Mouse (Mus musculus): Measurements from ENCODE around the gene Bloc1s5. TPM values are rescaled to one million over a fixed set of nuclear protein-coding genes. Genes with fewer than 3 reads are reported as not detected.

Bloc1s5 gene
- polyA plus RNA-seq, 1 experiment from 2014 or later: 13.2 TPM

GRCm38 (mm10) chr13:38565245-38565644 is 69.7 kb downstream of the Bloc1s5 start:
- ATAC-seq: no peak
- in situ Hi-C loops (cut with MboI; ENCODE audit: low pct_unique_long_range_greater_than_20kb): no loop called here
- no peaks in the 10 kb centered on the region for H3K27me3 ChIP-seq
- ChIA-PET CTCF (no interaction called here), POLR2A (no interaction called here)
- no peak for TF ChIP-seq CTCF (IDR thresholded peaks at IDR 0.05)
- no peak for DNase-seq (ENCODE audit: low read depth, low spot score)

- POLR2A ChIA-PET: no interaction called here
- ATAC-seq: no peak
- DNase-seq (ENCODE audit: low read depth, low spot score): no peak
- peaks cover 16% of the 10 kb centered on the region for H3K27me3 ChIP-seq
- in situ Hi-C loops (cut with MboI; ENCODE audit: low pct_unique_long_range_greater_than_20kb): no loop called here
- CTCF ChIA-PET: no interaction called here
- TF ChIP-seq CTCF (IDR thresholded peaks at IDR 0.05): no peak
Measured at GRCm38 (mm10) chr13:38554611-38555010, 80.3 kb downstream of the Bloc1s5 start.

DNA sequence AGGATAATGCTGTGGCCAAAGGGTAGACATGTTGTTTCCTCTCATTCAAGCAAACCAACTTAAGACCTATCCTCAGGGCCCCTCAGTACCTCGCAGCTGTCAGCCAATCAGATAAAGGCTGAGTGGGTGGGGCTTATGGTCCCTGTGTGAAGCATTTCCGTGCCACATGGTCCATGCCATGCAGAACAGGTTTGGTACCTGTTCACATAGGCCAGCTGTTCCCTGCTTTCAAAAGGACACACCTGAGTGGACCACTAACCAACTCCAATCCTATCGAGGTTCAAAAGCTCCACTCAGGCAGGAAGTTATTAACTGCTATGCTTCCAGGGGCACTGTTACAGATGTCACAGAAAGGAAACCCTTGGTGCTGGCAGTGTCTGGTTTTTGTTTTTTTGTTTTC is 80.7 kb downstream of the Bloc1s5 start:
- TF ChIP-seq CTCF (IDR thresholded peaks at IDR 0.05): no peak
- H3K27me3 ChIP-seq: peaks cover 17% of the 10 kb centered on the region
- ChIA-PET POLR2A (no interaction called here), CTCF (no interaction called here)
- ATAC-seq: no peak
- no peak for DNase-seq (ENCODE audit: low read depth, low spot score)
- in situ Hi-C loops (cut with MboI; ENCODE audit: low pct_unique_long_range_greater_than_20kb): no loop called here

GRCm38 (mm10) chr13:38548681-38549080 is 86.2 kb downstream of the Bloc1s5 start:
- no peak for ATAC-seq
- no peak for DNase-seq (ENCODE audit: low read depth, low spot score)
- peak; percentile 18 for TF ChIP-seq CTCF (IDR thresholded peaks at IDR 0.05)

DNA sequence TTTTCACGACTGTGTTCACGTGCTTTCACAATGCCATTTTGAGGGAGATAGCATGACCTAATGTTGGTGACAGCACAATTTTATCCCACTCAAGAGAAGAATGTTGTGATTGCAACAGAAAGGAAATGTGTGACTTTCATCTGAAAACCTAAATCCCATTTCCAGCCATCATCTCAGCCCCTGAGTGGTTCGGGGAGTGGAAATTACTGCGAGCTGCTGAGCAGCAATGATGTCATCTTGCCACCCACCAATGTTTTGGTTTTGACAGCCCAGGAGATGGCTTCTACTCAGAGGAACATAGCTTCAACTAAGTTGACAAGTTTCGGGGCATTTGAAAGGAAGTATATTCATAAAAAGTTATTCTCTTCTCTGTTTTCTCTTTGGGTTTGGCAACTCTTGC is 87.2 kb downstream of the Bloc1s5 start:
- H3K27me3 ChIP-seq: peaks cover 17% of the 10 kb centered on the region
- CTCF ChIA-PET: interaction anchor here (1.9 kb wide), 1 partner anchor 14 kb away, joined by 6 read pairs; no protein-coding TSS in a partner anchor
- POLR2A ChIA-PET: interaction anchor here (0.8 kb wide), 1 partner anchor 39 kb away, joined by 15 read pairs; no protein-coding TSS in a partner anchor
- DNase-seq (ENCODE audit: low read depth, low spot score) (no peak), ATAC-seq (peak; percentile 12)
- no peak for TF ChIP-seq CTCF (IDR thresholded peaks at IDR 0.05)
- in situ Hi-C loops (cut with MboI; ENCODE audit: low pct_unique_long_range_greater_than_20kb): no loop called here

More at GRCm38 (mm10) chr13:38548681-38549080, 86.2 kb downstream of the Bloc1s5 start:
- in situ Hi-C loops (cut with MboI; ENCODE audit: low pct_unique_long_range_greater_than_20kb): no loop called here
- ChIA-PET POLR2A (interaction anchor here (0.8 kb wide), 1 partner anchor 40 kb away, joined by 15 read pairs; no protein-coding TSS in a partner anchor), CTCF (no interaction called here)
- H3K27me3 ChIP-seq: peaks cover 17% of the 10 kb centered on the region

DNA sequence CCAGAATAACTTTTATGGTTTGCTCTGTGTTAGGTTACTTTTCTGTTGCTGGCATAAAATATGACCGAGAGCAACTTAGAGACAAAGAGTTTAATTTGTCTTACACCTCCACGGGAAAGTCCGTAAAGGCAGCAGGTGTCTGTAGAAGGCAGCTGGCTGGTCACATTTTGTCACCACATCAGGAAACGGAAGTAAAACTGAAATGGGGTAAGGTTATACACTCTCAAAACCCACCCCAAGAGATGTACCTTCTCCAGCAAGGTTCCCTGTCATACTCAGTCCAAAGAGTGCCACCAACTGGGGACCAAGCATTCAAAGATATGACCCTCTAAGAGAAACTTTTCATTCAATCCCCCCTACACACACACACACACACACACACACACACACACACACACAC is 88.2 kb downstream of the Bloc1s5 start:
- POLR2A ChIA-PET: no interaction called here
- in situ Hi-C loops (cut with MboI; ENCODE audit: low pct_unique_long_range_greater_than_20kb): no loop called here
- DNase-seq (ENCODE audit: low read depth, low spot score): no peak
- TF ChIP-seq CTCF (IDR thresholded peaks at IDR 0.05): no peak
- peaks cover 10% of the 10 kb centered on the region for H3K27me3 ChIP-seq
- ATAC-seq: no peak
- CTCF ChIA-PET: interaction anchor here (1.9 kb wide), 1 partner anchor 13 kb away, joined by 6 read pairs; no protein-coding TSS in a partner anchor

- in situ Hi-C loops (cut with MboI; ENCODE audit: low pct_unique_long_range_greater_than_20kb): no loop called here
- ChIA-PET CTCF (no interaction called here), POLR2A (no interaction called here)
- H3K27me3 ChIP-seq: peaks cover 9% of the 10 kb centered on the region
- TF ChIP-seq CTCF (IDR thresholded peaks at IDR 0.05): no peak
- DNase-seq (ENCODE audit: low read depth, low spot score) (no peak), ATAC-seq (no peak)
Measured at GRCm38 (mm10) chr13:38545460-38545859, 89.4 kb downstream of the Bloc1s5 start.

- POLR2A ChIA-PET: no interaction called here
Measured at GRCm38 (mm10) chr13:38544769-38545445, 90.0 kb downstream of the Bloc1s5 start.

DNA sequence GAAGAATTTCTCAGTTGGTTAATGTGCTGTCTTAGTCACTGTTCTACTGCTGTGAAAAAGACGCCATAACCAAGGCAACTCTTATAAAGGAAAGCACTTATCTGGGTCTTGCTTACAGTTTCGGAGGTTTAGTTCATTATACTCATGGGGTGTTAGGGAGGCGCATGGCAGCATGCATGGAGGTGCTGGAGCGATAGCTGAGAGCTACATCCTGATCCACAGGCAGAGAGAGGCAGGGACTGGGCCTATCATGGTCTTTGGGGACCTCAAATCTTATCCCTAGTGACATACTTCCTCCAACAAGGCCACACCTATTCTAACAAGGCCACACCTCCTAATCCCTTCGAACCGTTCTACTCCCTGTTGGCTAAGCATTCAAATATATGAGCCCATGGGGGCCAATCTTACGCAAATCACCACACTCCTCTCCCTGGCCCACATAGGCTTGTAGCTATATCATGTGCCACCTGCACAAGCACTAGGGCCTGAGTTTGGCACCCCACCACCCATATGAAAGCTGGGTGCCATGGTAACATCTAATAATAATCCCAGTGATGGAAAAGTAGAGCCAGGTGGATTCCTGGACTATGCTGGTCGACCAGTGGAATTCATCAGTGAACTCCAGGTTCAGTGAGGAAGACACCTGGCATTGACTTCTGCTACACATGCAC is 91.3 kb downstream of the Bloc1s5 start:
- TF ChIP-seq CTCF (IDR thresholded peaks at IDR 0.05): no peak
- ChIA-PET POLR2A (interaction anchor here (0.7 kb wide), 1 partner anchor 39 kb away, joined by 3 read pairs; no protein-coding TSS in a partner anchor), CTCF (no interaction called here)
- DNase-seq (ENCODE audit: low read depth, low spot score): no peak
- peaks cover 5% of the 10 kb centered on the region for H3K27me3 ChIP-seq
- no peak for ATAC-seq
- in situ Hi-C loops (cut with MboI; ENCODE audit: low pct_unique_long_range_greater_than_20kb): no loop called here

More at GRCm38 (mm10) chr13:38544769-38545445, 90.0 kb downstream of the Bloc1s5 start:
- DNase-seq (ENCODE audit: low read depth, low spot score) (no peak), ATAC-seq (no peak)
- in situ Hi-C loops (cut with MboI; ENCODE audit: low pct_unique_long_range_greater_than_20kb): no loop called here
- no peak for TF ChIP-seq CTCF (IDR thresholded peaks at IDR 0.05)
- peaks cover 9% of the 10 kb centered on the region for H3K27me3 ChIP-seq
- CTCF ChIA-PET: interaction anchor here (0.5 kb wide), 1 partner anchor 68 kb away, joined by 3 read pairs; no protein-coding TSS in a partner anchor

Other genes with a start within 250 kb of the Bloc1s5 start
- gene Txndc5, start 106.3 kb downstream of the Bloc1s5 start, polyA plus RNA-seq (2021): 337 TPM
- gene Eef1e1, start 23.9 kb upstream of the Bloc1s5 start, polyA plus RNA-seq (2021): 50.5 TPM